Mouse (Mus musculus) spleen, adult 2 months (tissue): ENCODE data around the gene Slc10a7. TPM values are rescaled to one million over a fixed set of nuclear protein-coding genes. Genes with fewer than 3 reads are reported as not detected.

ENCODE experiments used
- DNase-seq, 2 experiments: peaks; one replicate each; pipeline versions ENCODE4 v3.0.0 to v3.0.0-alpha.2; 2012 to 2021; ENCODE audit warnings: low spot score in 2 of 2, low read depth in 1 of 2
- H3K27ac ChIP-seq: fragments of 200-500 bp; 2 replicates; pipeline ENCODE4 v1.5.1; 2012; ENCODE audit warnings: low read length, inconsistent platforms; ENCODE audit not compliant: insufficient read depth
- H3K27me3 ChIP-seq: fragments of 200-500 bp; 2 replicates; pipeline ENCODE4 v1.6.1; 2012; ENCODE audit warnings: mild to moderate bottlenecking, moderate library complexity, low read length, inconsistent platforms; ENCODE audit not compliant: control insufficient read depth, insufficient read depth
- H3K36me3 ChIP-seq: fragments of 200-500 bp; 2 replicates; pipeline ENCODE4 v1.6.1; 2012; ENCODE audit warnings: mild to moderate bottlenecking, low read length, inconsistent platforms; ENCODE audit not compliant: control insufficient read depth, insufficient read depth
- H3K4me1 ChIP-seq: fragments of 200-500 bp; 2 replicates; pipeline ENCODE4 v1.6.1; 2011; ENCODE audit warnings: inconsistent platforms; ENCODE audit not compliant: control insufficient read depth, insufficient read depth, insufficient read length
- H3K4me3 ChIP-seq: fragments of 200-500 bp; 2 replicates; pipeline ENCODE4 v1.5.1; 2011; ENCODE audit warnings: mild to moderate bottlenecking, inconsistent platforms; ENCODE audit not compliant: insufficient read depth, insufficient read length; ENCODE audit errors: extremely low read depth
- CTCF ChIP-seq: fragments of 200-500 bp; IDR thresholded peaks from 2 replicates; pipeline ENCODE4 v1.5.1; 2011; ENCODE audit warnings: mild to moderate bottlenecking, inconsistent platforms; ENCODE audit not compliant: insufficient read depth, insufficient read length, insufficient replicate concordance; ENCODE audit errors: extremely low read depth
- POLR2A ChIP-seq: fragments of 200-500 bp; IDR thresholded peaks from 2 replicates; pipeline ENCODE4 v1.6.1; 2011; ENCODE audit warnings: low read depth, low read length, inconsistent platforms
- WGBS: fragments of 180-500 bp; shearing (Covaris S2); methylation state at CpG from one replicate; pipeline ENCODE4 v1.1.7; 2018; 5-methylcytosine and 5-hydroxymethylcytosine counted together
- polyA plus RNA-seq: library from polyadenylated mRNA; depleted of rRNA; stranded (reverse); fragments of >200 nt; gene quantifications from 2 replicates; pipeline ENCODE4 v1.2.3, GENCODE M21; 2012

Slc10a7 gene
- polyA plus RNA-seq, 1 experiment: 10.7 TPM

GRCm38 (mm10) chr8:78664306-78664940, 155.3 kb downstream of the Slc10a7 start:
- H3K27ac ChIP-seq: no peak overlapping the region
- 94% methylated on average over 12 of the region's 12 CpGs for WGBS

DNA sequence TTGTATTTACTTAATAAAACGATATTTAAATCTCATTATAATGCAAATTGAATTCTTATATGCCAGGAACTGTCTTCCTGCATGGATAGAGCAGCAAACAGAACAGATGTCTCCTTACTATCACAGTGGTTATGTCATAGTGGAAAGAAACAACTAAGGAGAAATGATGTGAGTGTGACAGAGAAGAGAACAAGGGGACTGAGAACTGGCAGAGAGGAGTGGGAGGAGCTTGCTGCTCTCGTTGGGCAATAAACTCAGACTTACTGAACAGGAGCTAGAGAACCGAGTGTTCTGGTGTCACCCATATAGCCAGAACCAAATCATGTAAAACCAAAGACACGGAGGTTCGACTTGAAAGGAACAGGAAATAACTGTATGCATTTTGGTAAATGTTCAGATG, 158.3 kb downstream of the Slc10a7 start:
- Histone ChIP-seq H3K27me3 (no peaks in the 10 kb centered on the region), H3K36me3 (no peaks in the 10 kb centered on the region), H3K4me1 (no peaks in the 10 kb centered on the region), H3K27ac (no peak overlapping the region), H3K4me3 (no peak overlapping the region)
- 94% methylated on average over 5 of the region's 5 CpGs for WGBS
- DNase-seq: no peak
- TF ChIP-seq CTCF: no peak
- TF ChIP-seq POLR2A: no peak

More at GRCm38 (mm10) chr8:78664306-78664940, 155.3 kb downstream of the Slc10a7 start:
- H3K36me3 ChIP-seq: no peaks in the 10 kb centered on the region
- TF ChIP-seq CTCF: no peak
- TF ChIP-seq POLR2A: no peak
- no peaks in the 10 kb centered on the region for H3K4me1 ChIP-seq
- no peak for DNase-seq
- H3K27me3 ChIP-seq: no peaks in the 10 kb centered on the region
- H3K4me3 ChIP-seq: no peak overlapping the region

DNA sequence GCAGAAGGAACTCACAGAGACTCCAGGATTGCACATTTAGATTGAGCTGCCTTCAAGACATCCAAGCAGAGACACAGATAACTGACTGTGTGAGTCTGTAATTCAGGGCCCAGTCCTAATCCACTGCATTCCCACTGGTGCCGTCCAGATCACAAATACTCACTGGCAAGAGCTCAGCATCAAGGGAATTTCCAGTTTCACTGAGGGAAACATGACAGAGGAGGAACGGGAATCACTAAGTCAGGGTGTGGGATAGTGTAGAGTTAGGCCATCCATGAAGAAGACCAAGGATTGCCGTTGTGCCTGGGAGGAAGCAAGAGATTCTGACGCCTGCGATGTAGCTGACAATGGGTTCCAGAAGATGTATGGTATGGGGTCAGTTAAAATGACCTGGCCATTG, 159.1 kb downstream of the Slc10a7 start:
- no peak overlapping the region for H3K27ac ChIP-seq
- H3K4me3 ChIP-seq: no peak overlapping the region
- no peak for TF ChIP-seq CTCF
- H3K27me3 ChIP-seq: no peaks in the 10 kb centered on the region
- WGBS: 91% methylated on average over 5 of the region's 5 CpGs
- H3K4me1 ChIP-seq: no peaks in the 10 kb centered on the region
- no peaks in the 10 kb centered on the region for H3K36me3 ChIP-seq
- no peak for DNase-seq

DNA sequence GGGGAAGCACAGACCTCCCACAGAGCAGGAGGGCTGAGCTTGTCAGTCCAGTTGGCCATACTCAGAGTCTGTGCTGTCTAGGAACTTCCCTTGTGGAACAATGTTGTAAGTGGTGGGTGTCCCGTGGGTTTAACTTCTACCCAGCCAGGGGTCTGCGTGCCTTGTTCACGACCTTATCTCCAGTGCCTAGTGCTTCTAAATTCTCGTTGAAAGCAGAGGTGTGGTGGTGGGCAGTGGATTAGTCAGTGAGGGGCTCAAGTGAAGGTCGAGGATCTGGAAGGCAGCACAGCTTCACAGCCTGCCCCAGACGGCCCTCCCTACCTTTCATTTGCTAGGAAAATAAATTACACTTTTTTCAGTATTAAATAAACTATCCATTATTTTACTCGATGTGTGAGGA, 161.1 kb downstream of the Slc10a7 start:
- WGBS: 96% methylated on average over 7 of the region's 7 CpGs
- TF ChIP-seq POLR2A: no peak
- TF ChIP-seq CTCF: no peak
- no peak overlapping the region for H3K4me3 ChIP-seq
- no peak for DNase-seq
- no peaks in the 10 kb centered on the region for H3K4me1 ChIP-seq
- H3K36me3 ChIP-seq: no peaks in the 10 kb centered on the region
- no peaks in the 10 kb centered on the region for H3K27me3 ChIP-seq
- no peak overlapping the region for H3K27ac ChIP-seq

DNA sequence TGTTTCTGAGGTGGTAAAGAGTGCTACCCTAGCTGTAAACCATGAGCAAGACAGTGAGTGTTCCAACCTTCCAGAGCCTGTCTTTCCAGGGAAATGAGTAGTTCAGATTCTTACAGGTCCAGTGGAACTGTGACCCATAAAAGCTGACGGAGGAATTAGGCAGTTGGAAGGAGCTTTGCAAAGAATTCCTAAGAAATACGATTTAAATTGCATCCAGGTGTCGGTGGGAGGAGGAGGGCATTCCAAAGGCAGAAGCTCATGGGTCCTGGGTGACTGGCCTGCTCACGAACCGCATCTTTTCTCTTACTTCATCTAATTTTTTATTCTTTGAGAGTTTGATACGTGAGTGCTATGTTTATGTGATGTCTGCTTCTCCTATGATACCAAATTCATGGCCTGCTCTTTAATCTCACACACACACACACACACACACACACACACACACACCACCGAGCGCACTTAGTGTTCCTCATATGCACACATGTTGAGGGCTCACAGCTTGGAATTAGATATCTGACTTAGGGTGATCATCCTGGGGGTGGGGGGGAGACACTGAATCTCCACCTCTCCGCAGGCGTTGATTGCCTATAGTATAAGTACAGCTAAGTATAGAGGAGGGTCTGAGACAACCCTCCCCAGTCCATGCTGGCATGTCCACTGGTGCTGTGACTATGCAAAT, 169.5 kb downstream of the Slc10a7 start:
- H3K27me3 ChIP-seq: no peaks in the 10 kb centered on the region
- no peak overlapping the region for H3K27ac ChIP-seq
- TF ChIP-seq CTCF (no peak), POLR2A (no peak)
- DNase-seq: no peak
- no peaks in the 10 kb centered on the region; the same call in 1 of the 2 replicates for H3K36me3 ChIP-seq
- no peaks in the 10 kb centered on the region for H3K4me1 ChIP-seq
- 92% methylated on average over 10 of the region's 10 CpGs for WGBS
- H3K4me3 ChIP-seq: no peak overlapping the region

GRCm38 (mm10) chr8:78690795-78691194, 181.6 kb downstream of the Slc10a7 start:
- no peak for DNase-seq
- Histone ChIP-seq H3K4me3 (no peak overlapping the region), H3K27me3 (no peaks in the 10 kb centered on the region), H3K36me3 (peaks cover 1% of the 10 kb centered on the region), H3K4me1 (no peaks in the 10 kb centered on the region), H3K27ac (no peak overlapping the region)
- TF ChIP-seq POLR2A (no peak), CTCF (no peak)
- 87% methylated on average over 10 of the region's 10 CpGs for WGBS

- TF ChIP-seq POLR2A (no peak), CTCF (no peak)
- Histone ChIP-seq H3K4me3 (no peak overlapping the region), H3K36me3 (peaks cover 6% of the 10 kb centered on the region; the same call in 1 of the 2 replicates), H3K4me1 (no peaks in the 10 kb centered on the region), H3K27me3 (no peaks in the 10 kb centered on the region), H3K27ac (no peak overlapping the region)
- 95% methylated on average over 14 of the region's 14 CpGs for WGBS
- DNase-seq: no peak
Measured at GRCm38 (mm10) chr8:78698331-78698741, 189.2 kb downstream of the Slc10a7 start.
